Mouse (Mus musculus) cerebellum, adult 2 months (tissue): Measurements from ENCODE around the gene Ptpn23. TPM values are rescaled to one million over a fixed set of nuclear protein-coding genes. Genes with fewer than 3 reads are reported as not detected.

ENCODE experiments used
- DNase-seq, 2 experiments: peaks; one replicate each; pipeline ENCODE4 v3.0.0; 2021
- H3K27ac ChIP-seq: fragments of 200-500 bp; 2 replicates; pipeline ENCODE4 v1.5.1; 2012; ENCODE audit warnings: low read length, control low read depth, inconsistent platforms; ENCODE audit not compliant: insufficient read depth
- H3K27me3 ChIP-seq: fragments of 200-500 bp; 2 replicates; pipeline ENCODE4 v1.6.1; 2012; ENCODE audit warnings: inconsistent platforms, mild to moderate bottlenecking, low read length, moderate library complexity; ENCODE audit not compliant: control insufficient read depth, insufficient read depth
- H3K4me1 ChIP-seq: fragments of 200-500 bp; 2 replicates; pipeline ENCODE4 v1.6.1; 2011; ENCODE audit warnings: low read length; ENCODE audit not compliant: control insufficient read depth, insufficient read depth
- H3K4me3 ChIP-seq: fragments of 200-500 bp; replicated peaks from 2 replicates; pipeline ENCODE3; 2011; ENCODE audit warnings: mild to moderate bottlenecking, low read depth, low read length, control low read depth; ENCODE audit not compliant: insufficient read depth
- CTCF ChIP-seq: fragments of 200-500 bp; IDR thresholded peaks from 2 replicates; pipeline ENCODE4 v1.5.1; 2011; ENCODE audit warnings: low read depth, mild to moderate bottlenecking, control low read depth, low read length, moderate library complexity, borderline replicate concordance; ENCODE audit not compliant: insufficient read depth
- POLR2A ChIP-seq: fragments of 200-500 bp; IDR thresholded peaks from 2 replicates; pipeline ENCODE4 v1.6.1; 2011; ENCODE audit warnings: low read length, control low read depth, borderline replicate concordance; ENCODE audit not compliant: insufficient read depth
- WGBS: fragments of 180-500 bp; shearing (Covaris S2); methylation state at CpG from one replicate; pipeline ENCODE4 v1.1.7; 2018; 5-methylcytosine and 5-hydroxymethylcytosine counted together
- polyA plus RNA-seq: library from polyadenylated mRNA; depleted of rRNA; stranded (reverse); fragments of >200 nt; gene quantifications from 2 replicates; pipeline ENCODE4 v1.2.3, GENCODE M21; 2012

Gene Ptpn23
- polyA plus RNA-seq, 1 experiment, result 50.4 TPM

DNA sequence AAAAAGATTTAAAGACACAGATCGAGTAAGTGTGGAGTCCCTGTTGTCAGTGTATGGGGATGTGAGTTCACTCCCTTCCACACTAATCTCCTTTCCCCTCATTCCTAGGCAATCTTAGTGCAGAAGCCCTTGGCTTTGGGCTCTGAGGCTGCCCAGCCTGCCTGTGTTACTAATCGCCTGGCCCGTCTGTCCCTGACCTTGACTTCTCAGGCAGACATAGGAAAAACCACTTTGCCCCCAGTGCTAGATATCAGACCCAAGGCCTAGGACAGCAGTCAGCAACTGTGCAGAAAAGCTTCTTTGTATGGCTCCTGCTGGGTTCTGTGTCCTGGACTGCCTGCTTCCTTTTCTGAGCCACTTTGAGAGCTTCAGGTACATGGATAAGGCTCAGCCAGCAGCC, 32.3 kb downstream of the Ptpn23 start:
- Histone ChIP-seq H3K27ac (no peak overlapping the region), H3K4me3 (no peak overlapping the region), H3K4me1 (no peaks in the 10 kb centered on the region), H3K27me3 (no peaks in the 10 kb centered on the region)
- DNase-seq, result no peak
- TF ChIP-seq POLR2A (no peak), CTCF (no peak)
- 94% methylated on average over 3 of the region's 3 CpGs for WGBS

GRCm38 (mm10) chr9:110373871-110374270, 34.1 kb downstream of the Ptpn23 start:
- WGBS, result 97% methylated on average over 13 of the region's 13 CpGs
- no peak for DNase-seq
- no peak overlapping the region for H3K27ac ChIP-seq
- no peaks in the 10 kb centered on the region for H3K4me1 ChIP-seq
- no peak overlapping the region for H3K4me3 ChIP-seq
- H3K27me3 ChIP-seq, result no peaks in the 10 kb centered on the region
- TF ChIP-seq CTCF (no peak), POLR2A (no peak)

- WGBS, result 88% methylated on average over 3 of the region's 3 CpGs
- TF ChIP-seq POLR2A (no peak), CTCF (no peak)
- Histone ChIP-seq H3K27me3 (no peaks in the 10 kb centered on the region), H3K4me1 (no peaks in the 10 kb centered on the region), H3K4me3 (no peak overlapping the region), H3K27ac (no peak overlapping the region)
- DNase-seq, result no peak
Measured at GRCm38 (mm10) chr9:110369860-110370259, 38.2 kb downstream of the Ptpn23 start.

GRCm38 (mm10) chr9:110366746-110367145, 41.3 kb downstream of the Ptpn23 start:
- H3K4me3 ChIP-seq, result no peak overlapping the region
- no peak for TF ChIP-seq CTCF
- TF ChIP-seq POLR2A, result no peak
- no peaks in the 10 kb centered on the region for H3K4me1 ChIP-seq
- WGBS, result 90% methylated on average over 5 of the region's 5 CpGs
- no peak overlapping the region for H3K27ac ChIP-seq
- no peak for DNase-seq
- H3K27me3 ChIP-seq, result no peaks in the 10 kb centered on the region

GRCm38 (mm10) chr9:110362337-110362736, 45.7 kb downstream of the Ptpn23 start:
- TF ChIP-seq POLR2A, result no peak
- no peak for TF ChIP-seq CTCF
- WGBS, result 83% methylated on average over 10 of the region's 10 CpGs

GRCm38 (mm10) chr9:110361299-110361698, 46.7 kb downstream of the Ptpn23 start:
- no peak overlapping the region for H3K27ac ChIP-seq
- H3K4me1 ChIP-seq, result no peaks in the 10 kb centered on the region
- WGBS, result 90% methylated on average over 12 of the region's 12 CpGs
- no peak for TF ChIP-seq POLR2A
- TF ChIP-seq CTCF, result no peak
- no peak overlapping the region for H3K4me3 ChIP-seq
- no peak for DNase-seq
- H3K27me3 ChIP-seq, result no peaks in the 10 kb centered on the region

More at GRCm38 (mm10) chr9:110362337-110362736, 45.7 kb downstream of the Ptpn23 start:
- no peak overlapping the region for H3K4me3 ChIP-seq
- no peak for DNase-seq
- H3K4me1 ChIP-seq, result no peaks in the 10 kb centered on the region
- no peak overlapping the region for H3K27ac ChIP-seq
- no peaks in the 10 kb centered on the region for H3K27me3 ChIP-seq

DNA sequence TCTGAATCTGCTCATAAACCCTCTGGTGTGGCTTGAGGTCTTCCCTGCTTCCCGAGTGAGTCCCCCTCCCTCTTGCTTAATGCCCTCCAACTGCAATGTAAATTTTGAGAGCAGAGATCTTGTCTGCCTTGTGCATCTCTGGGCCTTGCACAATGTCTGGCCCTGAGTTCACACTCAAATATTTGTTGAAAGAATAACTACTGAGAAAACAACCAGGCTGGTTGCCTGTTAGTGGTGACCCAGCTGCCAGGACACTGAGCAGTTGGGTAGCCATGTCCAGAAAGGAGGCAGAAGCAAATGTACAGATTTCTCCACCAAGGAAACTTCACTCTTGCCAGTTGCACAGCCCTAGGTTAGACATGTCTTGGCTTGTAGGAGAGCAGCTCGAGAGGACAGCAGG, 49.7 kb downstream of the Ptpn23 start:
- no peak for DNase-seq
- TF ChIP-seq POLR2A (no peak), CTCF (no peak)
- 86% methylated on average over 2 of the region's 2 CpGs for WGBS
- no peaks in the 10 kb centered on the region for H3K27me3 ChIP-seq
- H3K4me3 ChIP-seq, result no peak overlapping the region
- no peak overlapping the region for H3K27ac ChIP-seq
- no peaks in the 10 kb centered on the region; the same call in 1 of the 2 replicates for H3K4me1 ChIP-seq

DNA sequence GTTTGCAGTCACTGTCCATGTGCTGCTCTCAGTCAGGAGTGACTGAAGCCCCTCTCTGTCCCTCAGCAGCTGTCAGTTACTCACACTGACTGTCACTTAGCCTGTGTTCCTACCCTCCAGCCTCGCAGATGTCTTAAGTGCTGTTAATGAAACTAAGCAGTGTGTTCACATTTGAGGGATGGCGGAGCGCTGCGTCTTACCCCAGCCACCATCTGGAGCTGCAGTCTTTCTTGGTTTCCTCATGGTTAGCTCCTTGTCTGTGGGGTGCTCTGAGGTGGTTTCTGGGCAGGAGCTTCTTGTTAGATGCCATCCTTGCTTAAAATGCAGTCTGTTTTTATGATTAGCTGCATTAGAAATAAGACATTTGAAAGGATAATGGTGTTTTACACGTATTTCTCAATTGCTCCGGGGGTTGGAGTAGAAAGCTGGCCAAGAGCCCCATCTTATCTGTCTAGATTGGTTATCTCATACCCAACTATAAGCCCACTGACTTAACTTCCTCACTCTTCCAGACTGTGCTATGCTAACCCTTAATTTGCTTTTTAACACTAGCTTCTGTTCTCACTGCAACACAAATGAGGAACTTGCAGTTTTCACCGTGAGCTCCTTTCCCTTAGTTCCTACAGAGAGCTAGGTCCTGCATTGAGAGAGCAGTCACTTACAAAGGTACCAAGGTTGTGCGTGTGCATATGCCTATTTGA, 55.9 kb downstream of the Ptpn23 start:
- Histone ChIP-seq H3K4me3 (no peak overlapping the region), H3K27ac (no peak overlapping the region), H3K4me1 (no peaks in the 10 kb centered on the region; the same call in 1 of the 2 replicates), H3K27me3 (no peaks in the 10 kb centered on the region)
- 84% methylated on average over 8 of the region's 8 CpGs for WGBS
- TF ChIP-seq POLR2A, result no peak
- no peak for TF ChIP-seq CTCF
- DNase-seq, result no peak
